Mouse (Mus musculus) thymus, adult 2 months (tissue): ENCODE data around the gene Eefsec.

Experiments
- CTCF ChIP-seq: fragments of 200-500 bp; IDR thresholded peaks from 2 replicates; pipeline ENCODE4 v1.5.1; 2012; ENCODE audit warnings: mild to moderate bottlenecking, control low read depth, low read length, moderate library complexity, borderline replicate concordance; ENCODE audit not compliant: control insufficient read depth, poor library complexity, insufficient read depth; ENCODE audit errors: extremely low read depth
- POLR2A ChIP-seq: fragments of 200-500 bp; IDR thresholded peaks from 2 replicates; pipeline ENCODE4 v1.6.1; 2012; ENCODE audit warnings: mild to moderate bottlenecking, low read length, control low read depth, moderate library complexity; ENCODE audit not compliant: control insufficient read depth, poor library complexity, insufficient read depth; ENCODE audit errors: extremely low read depth

- TF ChIP-seq POLR2A (no peak), CTCF (no peak)
Observed at GRCm38 (mm10) chr6:88216199-88216598, 230.1 kb downstream of the Eefsec start.
